Mouse (Mus musculus): ENCODE results near the gene Lipe. TPM values are rescaled to one million over a fixed set of nuclear protein-coding genes. Genes with fewer than 3 reads are reported as not detected.
"Not testable (repeated sequence)": the region's sequence is repeated elsewhere in the genome, so short reads cannot be mapped to it uniquely, and the experiment has no call there.

The Lipe gene
- polyA plus RNA-seq, 1 experiment from 2014 or later, result 2.9 TPM

- Histone ChIP-seq H3K9me3 (replicated peaks; ENCODE audit: control insufficient read depth, low read length) (no peaks in the 10 kb centered on the region), H3K4me2 (ENCODE audit: low read depth, low read length) (no peak overlapping the region), H3K27ac (replicated peaks; ENCODE audit: low read depth, low read length) (no peak overlapping the region), H3K4me3 (ENCODE audit: low read depth, low read length) (no peak overlapping the region), H3K27me3 (ENCODE audit: control insufficient read depth, insufficient read depth, low read length) (no peaks in the 10 kb centered on the region), H3K9ac (replicated peaks; ENCODE audit: low read length) (no peak overlapping the region), H3K36me3 (replicated peaks; ENCODE audit: control insufficient read depth, insufficient read depth, low read depth, low read length) (no peaks in the 10 kb centered on the region), H3K4me1 (ENCODE audit: control insufficient read depth, insufficient read depth, low read length) (no peaks in the 10 kb centered on the region)
- no peak for DNase-seq (ENCODE audit: low spot score)
- WGBS, result 89% methylated on average over 1 of the region's 1 CpGs
- ATAC-seq (replicated peaks; ENCODE audit: insufficient number of reproducible peaks, low FRiP score, low TSS enrichment, low read depth), result no peak
Measured at GRCm38 (mm10) chr7:25410969-25411615, 12.6 kb upstream of the Lipe start.

GRCm38 (mm10) chr7:25409114-25409760, 10.7 kb upstream of the Lipe start:
- no peaks in the 10 kb centered on the region for H3K27me3 ChIP-seq (ENCODE audit: control insufficient read depth, insufficient read depth, low read length)
- 46% methylated on average over 4 of the region's 4 CpGs for WGBS
- H3K36me3 ChIP-seq (replicated peaks; ENCODE audit: control insufficient read depth, insufficient read depth, low read depth, low read length), result no peaks in the 10 kb centered on the region
- DNase-seq (ENCODE audit: low spot score) (peak; percentile 49), ATAC-seq (replicated peaks; ENCODE audit: insufficient number of reproducible peaks, low FRiP score, low TSS enrichment, low read depth) (no peak)
- no peak overlapping the region for H3K4me3 ChIP-seq (ENCODE audit: low read depth, low read length)
- no peaks in the 10 kb centered on the region for H3K4me1 ChIP-seq (ENCODE audit: control insufficient read depth, insufficient read depth, low read length)
- H3K9ac ChIP-seq (replicated peaks; ENCODE audit: low read length), result no peak overlapping the region
- no peaks in the 10 kb centered on the region for H3K9me3 ChIP-seq (replicated peaks; ENCODE audit: control insufficient read depth, low read length)
- no peak overlapping the region for H3K4me2 ChIP-seq (ENCODE audit: low read depth, low read length)
- H3K27ac ChIP-seq (replicated peaks; ENCODE audit: low read depth, low read length), result no peak overlapping the region

DNA sequence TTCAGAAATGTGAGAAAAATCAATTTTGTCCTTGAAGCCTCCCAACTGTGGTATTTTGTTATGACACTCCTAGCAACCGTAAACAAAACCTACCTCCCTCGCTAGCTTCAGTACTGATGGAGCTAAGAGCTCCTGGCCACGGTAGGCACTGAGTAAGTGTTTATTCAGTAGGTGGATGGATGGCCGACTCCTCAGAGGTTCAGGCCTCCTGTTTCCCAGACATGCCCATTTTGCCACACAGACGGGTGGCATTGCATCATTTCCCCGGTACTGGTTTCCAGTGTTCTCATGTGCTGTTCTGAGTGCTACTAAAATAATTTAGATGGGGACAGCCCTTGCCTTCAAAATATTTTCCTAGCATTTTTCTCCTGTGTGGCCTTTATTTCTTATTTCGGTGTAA, 8.0 kb upstream of the Lipe start:
- H3K27me3 ChIP-seq (ENCODE audit: control insufficient read depth, insufficient read depth, low read length), result no peaks in the 10 kb centered on the region
- DNase-seq (ENCODE audit: low spot score), result no peak
- no peak for ATAC-seq (replicated peaks; ENCODE audit: insufficient number of reproducible peaks, low FRiP score, low TSS enrichment, low read depth)
- 86% methylated on average over 7 of the region's 7 CpGs for WGBS
- peaks cover 3% of the 10 kb centered on the region for H3K4me1 ChIP-seq (ENCODE audit: control insufficient read depth, insufficient read depth, low read length)
- H3K36me3 ChIP-seq (replicated peaks; ENCODE audit: control insufficient read depth, insufficient read depth, low read depth, low read length), result no peaks in the 10 kb centered on the region
- no peak overlapping the region for H3K9ac ChIP-seq (replicated peaks; ENCODE audit: low read length)
- no peak overlapping the region for H3K27ac ChIP-seq (replicated peaks; ENCODE audit: low read depth, low read length)
- H3K4me2 ChIP-seq (ENCODE audit: low read depth, low read length), result no peak overlapping the region
- no peak overlapping the region for H3K4me3 ChIP-seq (ENCODE audit: low read depth, low read length)
- no peaks in the 10 kb centered on the region for H3K9me3 ChIP-seq (replicated peaks; ENCODE audit: control insufficient read depth, low read length)

GRCm38 (mm10) chr7:25402671-25403101, 4.2 kb upstream of the Lipe start:
- no peaks in the 10 kb centered on the region for H3K9me3 ChIP-seq (replicated peaks; ENCODE audit: control insufficient read depth, low read length)
- H3K4me2 ChIP-seq (ENCODE audit: low read depth, low read length), result no peak overlapping the region
- H3K36me3 ChIP-seq (replicated peaks; ENCODE audit: control insufficient read depth, insufficient read depth, low read depth, low read length), result no peaks in the 10 kb centered on the region
- ATAC-seq (replicated peaks; ENCODE audit: insufficient number of reproducible peaks, low FRiP score, low TSS enrichment, low read depth), result 0 out of 2 replicates have a peak, but pooled peaks have one; percentile 55
- WGBS, result 0% methylated on average over 2 of the region's 2 CpGs
- H3K9ac ChIP-seq (replicated peaks; ENCODE audit: low read length), result no peak overlapping the region
- peak; percentile 82 for DNase-seq (ENCODE audit: low spot score)
- no peaks in the 10 kb centered on the region for H3K27me3 ChIP-seq (ENCODE audit: control insufficient read depth, insufficient read depth, low read length)
- H3K4me3 ChIP-seq (ENCODE audit: low read depth, low read length), result no peak overlapping the region
- peak overlapping the region; percentile 54; the same call in 1 of the 2 replicates for H3K27ac ChIP-seq (replicated peaks; ENCODE audit: low read depth, low read length)
- H3K4me1 ChIP-seq (ENCODE audit: control insufficient read depth, insufficient read depth, low read length), result peaks cover 3% of the 10 kb centered on the region

DNA sequence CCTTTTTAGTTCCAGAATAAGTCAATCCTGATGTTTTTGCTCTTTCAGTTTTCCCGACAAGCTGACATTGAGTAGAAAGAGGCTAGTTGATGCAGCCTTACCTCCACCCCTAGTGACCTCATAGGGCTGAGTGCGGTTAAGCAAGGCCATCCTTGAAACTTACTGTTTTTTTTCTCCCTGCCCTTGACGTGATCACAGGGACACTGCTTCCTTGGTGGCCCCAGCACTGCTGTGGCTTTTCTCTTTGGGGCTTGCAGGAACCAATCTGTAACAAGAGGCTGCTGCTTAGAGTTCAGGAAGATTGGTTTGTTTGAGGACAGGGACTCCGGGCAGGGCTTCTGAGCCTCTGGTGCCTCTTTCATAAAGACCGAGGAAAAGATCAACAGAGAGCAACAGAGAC, 3.5 kb upstream of the Lipe start:
- Histone ChIP-seq H3K36me3 (replicated peaks; ENCODE audit: control insufficient read depth, insufficient read depth, low read depth, low read length) (no peaks in the 10 kb centered on the region), H3K4me2 (ENCODE audit: low read depth, low read length) (no peak overlapping the region), H3K27ac (replicated peaks; ENCODE audit: low read depth, low read length) (peak overlapping the region; percentile 54), H3K4me3 (ENCODE audit: low read depth, low read length) (no peak overlapping the region), H3K9me3 (replicated peaks; ENCODE audit: control insufficient read depth, low read length) (no peaks in the 10 kb centered on the region), H3K9ac (replicated peaks; ENCODE audit: low read length) (no peak overlapping the region), H3K4me1 (ENCODE audit: control insufficient read depth, insufficient read depth, low read length) (peaks cover 3% of the 10 kb centered on the region), H3K27me3 (ENCODE audit: control insufficient read depth, insufficient read depth, low read length) (no peaks in the 10 kb centered on the region)
- ATAC-seq (replicated peaks; ENCODE audit: insufficient number of reproducible peaks, low FRiP score, low TSS enrichment, low read depth), result no peak
- WGBS, result 13% methylated on average over 5 of the region's 5 CpGs
- DNase-seq (ENCODE audit: low spot score), result no peak

GRCm38 (mm10) chr7:25401551-25401950, 3.0 kb upstream of the Lipe start:
- Histone ChIP-seq H3K9me3 (replicated peaks; ENCODE audit: control insufficient read depth, low read length) (no peaks in the 10 kb centered on the region), H3K36me3 (replicated peaks; ENCODE audit: control insufficient read depth, insufficient read depth, low read depth, low read length) (no peaks in the 10 kb centered on the region), H3K4me3 (ENCODE audit: low read depth, low read length) (no peak overlapping the region), H3K27me3 (ENCODE audit: control insufficient read depth, insufficient read depth, low read length) (no peaks in the 10 kb centered on the region), H3K27ac (replicated peaks; ENCODE audit: low read depth, low read length) (no peak overlapping the region), H3K4me1 (ENCODE audit: control insufficient read depth, insufficient read depth, low read length) (peaks cover 3% of the 10 kb centered on the region), H3K4me2 (ENCODE audit: low read depth, low read length) (no peak overlapping the region), H3K9ac (replicated peaks; ENCODE audit: low read length) (no peak overlapping the region)
- DNase-seq (ENCODE audit: low spot score), result peak; percentile 89
- 24% methylated on average over 2 of the region's 2 CpGs for WGBS
- 0 out of 2 replicates have a peak, but pooled peaks have one; percentile 63 for ATAC-seq (replicated peaks; ENCODE audit: insufficient number of reproducible peaks, low FRiP score, low TSS enrichment, low read depth)

- not testable (repeated sequence) for H3K27ac ChIP-seq (replicated peaks; ENCODE audit: low read depth, low read length); H3K36me3 ChIP-seq (replicated peaks; ENCODE audit: control insufficient read depth, insufficient read depth, low read depth, low read length); DNase-seq (ENCODE audit: low spot score); H3K4me3 ChIP-seq (ENCODE audit: low read depth, low read length); H3K4me2 ChIP-seq (ENCODE audit: low read depth, low read length); H3K27me3 ChIP-seq (ENCODE audit: control insufficient read depth, insufficient read depth, low read length); ATAC-seq (replicated peaks; ENCODE audit: insufficient number of reproducible peaks, low FRiP score, low TSS enrichment, low read depth); H3K4me1 ChIP-seq (ENCODE audit: control insufficient read depth, insufficient read depth, low read length); H3K9ac ChIP-seq (replicated peaks; ENCODE audit: low read length); H3K9me3 ChIP-seq (replicated peaks; ENCODE audit: control insufficient read depth, low read length)
Measured at GRCm38 (mm10) chr7:25399028-25399427, 518 bp upstream of the Lipe start.

DNA sequence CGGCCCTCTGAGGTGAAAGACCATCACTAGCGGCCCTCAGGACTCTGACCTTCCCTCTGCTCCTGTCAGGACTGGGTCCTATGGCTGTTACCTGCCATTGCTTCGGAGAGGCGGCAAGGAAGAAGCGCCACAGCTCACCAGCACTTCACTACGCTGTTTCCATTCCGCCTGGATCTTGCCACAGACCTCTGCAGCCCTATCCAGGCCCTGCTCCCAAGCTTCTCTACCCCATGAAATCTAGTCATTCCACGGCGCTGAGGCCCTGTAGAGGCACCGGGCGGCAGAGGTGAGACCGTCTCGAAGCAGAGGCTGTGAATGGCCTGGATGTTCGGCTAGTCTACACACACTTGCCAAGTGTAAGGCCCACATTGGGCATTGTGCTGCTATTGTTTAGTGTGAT, 1.9 kb downstream of the Lipe start:
- H3K4me1 ChIP-seq (ENCODE audit: control insufficient read depth, insufficient read depth, low read length), result no peaks in the 10 kb centered on the region
- no peak overlapping the region for H3K4me3 ChIP-seq (ENCODE audit: low read depth, low read length)
- no peak overlapping the region for H3K27ac ChIP-seq (replicated peaks; ENCODE audit: low read depth, low read length)
- no peaks in the 10 kb centered on the region for H3K36me3 ChIP-seq (replicated peaks; ENCODE audit: control insufficient read depth, insufficient read depth, low read depth, low read length)
- no peak overlapping the region for H3K4me2 ChIP-seq (ENCODE audit: low read depth, low read length)
- DNase-seq (ENCODE audit: low spot score), result no peak
- 88% methylated on average over 14 of the region's 14 CpGs for WGBS
- no peaks in the 10 kb centered on the region for H3K27me3 ChIP-seq (ENCODE audit: control insufficient read depth, insufficient read depth, low read length)
- ATAC-seq (replicated peaks; ENCODE audit: insufficient number of reproducible peaks, low FRiP score, low TSS enrichment, low read depth), result no peak
- H3K9me3 ChIP-seq (replicated peaks; ENCODE audit: control insufficient read depth, low read length), result no peaks in the 10 kb centered on the region
- no peak overlapping the region for H3K9ac ChIP-seq (replicated peaks; ENCODE audit: low read length)

All from embryonic facial prominence, embryonic 11.5 days (tissue).